Mouse (Mus musculus) effector memory CD4-positive, alpha-beta T cell, adult 5 months (primary cell): ENCODE data around the gene Vmn1r167. TPM values are rescaled to one million over a fixed set of nuclear protein-coding genes. Genes with fewer than 3 reads are reported as not detected.

ENCODE experiments used
- polyA plus RNA-seq: library from polyadenylated mRNA; unstranded; fragments of 100-300 nt; shearing (Covaris generic); gene quantifications from one replicate; pipeline ENCODE4 v1.2.1, GENCODE M21; 2017

Vmn1r167 gene
- polyA plus RNA-seq, result not detected

GRCm38 (mm10) chr7:23507106-23507505 is at the start of gene Vmn1r167:
Gene Vmn1r167, minus strand, starts transcription at chr7:23507206.

GRCm38 (mm10) chr7:23539432-23539831 is 32.4 kb upstream of the Vmn1r167 start, which contains the start of gene Vmn1r168:
Gene Vmn1r168, plus strand, starts transcription at chr7:23539732.

Other genes starting within 250 kb of the Vmn1r167 start
- 0.40 TPM for gene Gm6902, start 228.3 kb downstream of the Vmn1r167 start, polyA plus RNA-seq
- gene Nlrp4e, start 206.0 kb downstream of the Vmn1r167 start, polyA plus RNA-seq, result not detected
- gene Nlrp5, start 121.3 kb downstream of the Vmn1r167 start, polyA plus RNA-seq, result not detected
- gene Vmn1r168, start 32.5 kb upstream of the Vmn1r167 start, polyA plus RNA-seq, result 0.09 TPM
- gene Vmn1r169, start 68.3 kb upstream of the Vmn1r167 start, polyA plus RNA-seq, result not detected
- not detected for gene Vmn1r170, start 99.0 kb upstream of the Vmn1r167 start, polyA plus RNA-seq
- gene Vmn1r171, start 123.5 kb upstream of the Vmn1r167 start, polyA plus RNA-seq, result not detected
- gene Vmn1r172, start 151.1 kb upstream of the Vmn1r167 start, polyA plus RNA-seq, result not detected
- 0.07 TPM for gene Vmn1r173, start 193.5 kb upstream of the Vmn1r167 start, polyA plus RNA-seq
- gene Vmn1r174, start 245.1 kb upstream of the Vmn1r167 start, polyA plus RNA-seq, result not detected